Mouse (Mus musculus) embryonic facial prominence, embryonic 10.5 days (tissue): ENCODE data around the gene Antxr1. TPM values are rescaled to one million over a fixed set of nuclear protein-coding genes. Genes with fewer than 3 reads are reported as not detected.

Source experiments
- DNase-seq: peaks from one replicate; pipeline ENCODE4 v3.0.0-alpha.2; 2017; ENCODE audit warnings: low spot score
- H3K27ac ChIP-seq: fragments of 300-500 bp; sonication (generic); replicated peaks from 2 replicates; pipeline ENCODE4 v1.5.1; 2016; ENCODE audit warnings: mild to moderate bottlenecking
- H3K27me3 ChIP-seq: fragments of 300-500 bp; sonication (generic); replicated peaks from 2 replicates; pipeline ENCODE4 v1.6.1; 2016; ENCODE audit warnings: low read depth, mild to moderate bottlenecking; ENCODE audit not compliant: poor library complexity, severe bottlenecking
- H3K36me3 ChIP-seq: fragments of 300-500 bp; sonication (generic); replicated peaks from 2 replicates; pipeline ENCODE4 v1.6.1; 2016; ENCODE audit warnings: mild to moderate bottlenecking, moderate library complexity
- H3K4me1 ChIP-seq: fragments of 300-500 bp; sonication (generic); 2 replicates; pipeline ENCODE4 v1.6.1; 2016
- H3K4me3 ChIP-seq: fragments of 300-500 bp; sonication (generic); 2 replicates; pipeline ENCODE4 v1.5.1; 2016; ENCODE audit warnings: mild to moderate bottlenecking, moderate library complexity
- H3K9me3 ChIP-seq: fragments of 300-500 bp; sonication (generic); 2 replicates; pipeline ENCODE4 v1.6.1; 2016; ENCODE audit warnings: mild to moderate bottlenecking
- WGBS: fragments of 180-500 bp; shearing (Covaris S2); methylation state at CpG from one replicate; pipeline ENCODE4 v1.1.7; 2016; 5-methylcytosine and 5-hydroxymethylcytosine counted together
- polyA plus RNA-seq: library from polyadenylated mRNA; unstranded; fragments of >200 nt; fragmentation: Nextera tagmentation; extraction: Ambion mirVana; gene quantifications from 2 replicates; pipeline ENCODE4 v1.2.1, GENCODE M21; 2016

Gene Antxr1
- polyA plus RNA-seq, 1 experiment from 2014 or later: 6.2 TPM

DNA sequence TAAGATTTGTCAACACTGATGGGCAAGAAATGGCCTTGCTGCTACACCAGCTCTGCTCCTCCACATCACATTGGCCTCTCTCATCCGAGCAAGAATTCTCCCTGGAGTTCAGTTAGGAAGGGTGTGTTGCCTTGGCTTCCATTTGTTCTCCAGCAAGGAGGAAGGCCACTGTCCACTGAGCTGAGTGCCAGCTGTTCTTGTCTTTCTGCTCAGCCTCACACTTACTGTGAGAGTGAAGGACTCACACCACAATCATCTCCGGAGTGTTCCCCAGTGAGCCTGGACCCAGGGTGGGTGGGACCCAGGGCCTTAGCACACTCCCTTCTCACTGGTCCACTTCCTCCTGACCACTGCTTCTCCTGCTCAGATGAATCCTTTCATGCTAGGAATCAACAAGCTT is 8.7 kb downstream of the Antxr1 start:
- no peaks in the 10 kb centered on the region for H3K9me3 ChIP-seq
- H3K36me3 ChIP-seq: peaks cover 5% of the 10 kb centered on the region; the same call in 1 of the 2 replicates
- no peak overlapping the region for H3K4me3 ChIP-seq
- no peak overlapping the region for H3K27ac ChIP-seq
- no peak for DNase-seq
- peaks cover 6% of the 10 kb centered on the region for H3K4me1 ChIP-seq
- 83% methylated on average over 2 of the region's 2 CpGs for WGBS
- H3K27me3 ChIP-seq: no peaks in the 10 kb centered on the region

DNA sequence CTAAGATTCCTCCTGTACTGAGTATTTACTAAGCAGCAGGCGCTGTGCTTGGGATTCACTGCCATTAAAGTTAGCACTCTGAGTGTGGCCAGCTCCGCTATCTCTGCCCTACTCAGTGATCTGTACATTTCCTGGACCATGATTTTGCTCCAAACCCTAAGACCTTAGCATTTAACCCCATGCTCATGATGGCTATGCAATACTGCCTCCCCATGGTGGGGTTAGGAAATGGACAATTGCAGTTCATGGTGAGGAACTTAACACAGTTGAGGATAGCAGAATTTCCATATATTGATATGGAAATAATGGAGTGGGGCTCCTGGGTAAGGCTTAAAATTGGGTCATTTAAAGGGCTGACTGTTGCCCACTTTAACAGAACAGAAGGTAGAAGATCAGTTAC is 12.2 kb downstream of the Antxr1 start:
- 82% methylated on average over 2 of the region's 2 CpGs for WGBS
- H3K27ac ChIP-seq: no peak overlapping the region
- no peaks in the 10 kb centered on the region for H3K4me1 ChIP-seq
- peaks cover 5% of the 10 kb centered on the region; the same call in 1 of the 2 replicates for H3K36me3 ChIP-seq
- H3K27me3 ChIP-seq: no peaks in the 10 kb centered on the region
- no peaks in the 10 kb centered on the region for H3K9me3 ChIP-seq
- DNase-seq: no peak
- H3K4me3 ChIP-seq: no peak overlapping the region

DNA sequence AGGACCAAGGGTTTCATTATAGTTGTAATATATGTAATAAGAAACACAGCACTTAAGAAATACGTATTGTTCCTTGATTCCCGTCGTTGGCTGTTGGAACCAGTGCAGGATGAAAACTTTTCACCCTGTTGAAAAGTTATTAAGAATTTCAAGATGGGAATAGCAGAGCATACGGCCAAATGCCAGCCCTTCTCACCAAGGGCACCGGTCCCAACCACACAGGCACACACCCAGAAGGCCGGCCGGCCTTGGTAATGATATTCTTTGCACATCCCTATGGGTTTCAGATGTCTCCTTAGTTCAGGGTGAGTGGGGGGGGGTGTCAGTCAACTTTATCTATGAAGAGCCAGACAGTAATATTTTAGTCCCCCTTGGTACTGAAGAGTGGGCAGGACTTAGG is 17.0 kb downstream of the Antxr1 start:
- H3K27ac ChIP-seq: no peak overlapping the region
- no peaks in the 10 kb centered on the region for H3K4me1 ChIP-seq
- no peaks in the 10 kb centered on the region for H3K36me3 ChIP-seq
- WGBS: 93% methylated on average over 7 of the region's 7 CpGs
- no peaks in the 10 kb centered on the region for H3K27me3 ChIP-seq
- H3K9me3 ChIP-seq: no peaks in the 10 kb centered on the region
- no peak for DNase-seq
- no peak overlapping the region for H3K4me3 ChIP-seq

DNA sequence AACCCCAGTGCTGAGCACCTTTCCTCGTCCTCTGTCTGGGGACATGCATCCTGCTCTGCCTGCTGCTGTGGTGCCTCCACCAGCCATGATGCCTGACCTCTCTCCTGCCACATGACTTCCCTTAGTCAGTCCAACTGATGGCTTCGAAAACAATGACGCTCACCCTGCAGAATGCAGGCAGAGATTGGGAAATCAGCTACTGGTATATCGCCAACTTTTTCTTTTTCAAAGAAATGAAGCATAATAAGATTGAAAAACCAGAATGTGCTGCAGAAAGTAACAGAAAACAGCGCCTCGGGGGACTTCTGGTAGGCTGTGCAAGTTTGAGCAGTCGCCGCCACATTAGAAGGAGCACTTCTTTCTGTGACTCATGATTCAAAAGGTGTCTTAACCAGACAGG is 18.7 kb downstream of the Antxr1 start:
- no peak for DNase-seq
- no peaks in the 10 kb centered on the region for H3K27me3 ChIP-seq
- peaks cover 3% of the 10 kb centered on the region for H3K36me3 ChIP-seq
- H3K9me3 ChIP-seq: no peaks in the 10 kb centered on the region
- H3K4me1 ChIP-seq: no peaks in the 10 kb centered on the region
- no peak overlapping the region for H3K27ac ChIP-seq
- 86% methylated on average over 8 of the region's 8 CpGs for WGBS
- H3K4me3 ChIP-seq: no peak overlapping the region

DNA sequence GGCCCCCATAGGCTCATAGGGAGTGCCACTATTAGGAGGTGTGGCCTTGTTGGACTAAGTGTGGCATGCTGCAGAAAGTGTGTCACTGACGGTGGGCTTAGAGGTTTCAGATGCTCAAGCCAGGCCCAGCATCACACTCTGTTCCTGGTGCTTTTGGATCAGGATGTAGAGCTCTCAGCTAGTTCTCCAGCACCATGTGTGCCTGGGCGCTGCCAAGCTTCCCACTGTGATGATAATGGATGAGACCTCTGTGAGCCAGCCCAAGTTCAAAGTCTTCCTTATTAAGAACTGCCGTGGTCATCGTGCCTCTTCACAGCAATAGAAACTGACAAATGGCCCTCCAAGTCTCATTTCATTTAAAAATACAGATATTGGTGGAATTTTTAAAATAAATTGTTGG is 22.9 kb downstream of the Antxr1 start:
- Histone ChIP-seq H3K4me3 (no peak overlapping the region), H3K27ac (no peak overlapping the region), H3K9me3 (no peaks in the 10 kb centered on the region), H3K4me1 (no peaks in the 10 kb centered on the region), H3K36me3 (peaks cover 45% of the 10 kb centered on the region), H3K27me3 (no peaks in the 10 kb centered on the region)
- WGBS: 88% methylated on average over 4 of the region's 4 CpGs
- DNase-seq: no peak

DNA sequence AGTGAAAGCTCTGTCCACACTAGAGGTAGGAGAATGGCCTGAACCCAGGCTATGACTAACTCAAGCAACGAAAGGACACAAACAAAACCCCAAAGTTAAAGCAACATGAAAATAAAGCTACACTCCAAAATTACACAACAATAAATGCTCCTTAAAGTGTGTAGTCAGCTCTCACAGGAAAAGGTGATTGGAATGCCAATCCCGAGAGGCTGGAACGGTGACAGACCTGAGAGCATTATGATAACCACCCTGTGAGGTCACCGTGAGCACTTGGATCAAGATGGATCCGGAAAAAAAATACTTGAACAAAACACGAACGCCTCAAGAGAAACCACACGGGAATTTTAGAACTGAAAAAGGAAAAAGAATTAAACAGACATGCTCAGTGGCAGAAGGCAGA is 31.1 kb downstream of the Antxr1 start:
- no peak for DNase-seq
- H3K9me3 ChIP-seq: no peaks in the 10 kb centered on the region
- H3K4me3 ChIP-seq: no peak overlapping the region
- H3K4me1 ChIP-seq: peaks cover 26% of the 10 kb centered on the region
- no peaks in the 10 kb centered on the region for H3K27me3 ChIP-seq
- H3K27ac ChIP-seq: no peak overlapping the region
- 89% methylated on average over 8 of the region's 8 CpGs for WGBS
- H3K36me3 ChIP-seq: peaks cover 51% of the 10 kb centered on the region

DNA sequence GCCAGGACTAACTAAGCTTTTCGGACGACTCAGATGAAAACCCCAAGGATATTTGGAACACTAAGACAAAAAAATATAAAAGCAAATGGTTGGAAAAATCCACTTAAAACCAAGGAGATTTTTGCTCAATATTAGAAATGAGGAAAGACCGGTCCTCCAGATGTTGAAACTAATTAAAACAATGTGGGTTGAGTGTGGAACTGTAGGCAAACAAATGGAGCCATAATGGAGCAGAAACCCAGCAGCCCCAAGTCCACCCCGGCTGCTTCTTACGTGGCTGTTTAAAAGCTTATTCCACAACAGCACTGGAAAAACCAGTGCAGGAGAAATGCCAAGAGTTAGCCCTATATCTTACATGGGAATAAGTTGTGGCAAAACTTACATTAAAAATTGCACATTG is 32.9 kb downstream of the Antxr1 start:
- no peaks in the 10 kb centered on the region for H3K27me3 ChIP-seq
- no peak for DNase-seq
- WGBS: 68% methylated on average over 5 of the region's 5 CpGs
- H3K27ac ChIP-seq: no peak overlapping the region
- H3K4me3 ChIP-seq: no peak overlapping the region
- peaks cover 26% of the 10 kb centered on the region for H3K4me1 ChIP-seq
- H3K9me3 ChIP-seq: no peaks in the 10 kb centered on the region
- peaks cover 34% of the 10 kb centered on the region for H3K36me3 ChIP-seq

DNA sequence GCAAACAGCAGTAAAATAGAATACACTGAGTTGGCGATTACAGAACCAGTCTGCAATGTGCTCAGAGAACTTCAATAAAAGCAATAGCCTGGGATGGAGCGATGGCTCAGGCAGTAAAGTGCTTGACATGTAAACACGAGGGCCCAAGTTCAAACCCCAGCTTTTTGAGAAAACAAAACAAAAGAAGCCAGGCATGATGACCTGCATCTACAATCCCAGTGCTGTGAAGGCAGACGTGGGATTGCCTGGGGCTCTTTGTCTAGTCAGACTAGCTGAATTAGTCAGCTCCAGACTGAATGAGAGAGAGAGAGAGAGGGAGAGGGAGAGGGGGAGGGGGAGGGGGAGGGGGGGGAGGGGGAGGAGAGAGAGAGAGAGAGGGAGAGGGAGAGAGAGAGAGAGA is 33.6 kb downstream of the Antxr1 start:
- H3K36me3 ChIP-seq: peaks cover 27% of the 10 kb centered on the region
- no peaks in the 10 kb centered on the region for H3K9me3 ChIP-seq
- no peaks in the 10 kb centered on the region for H3K27me3 ChIP-seq
- DNase-seq: peak; percentile 16
- H3K4me1 ChIP-seq: peaks cover 26% of the 10 kb centered on the region
- H3K27ac ChIP-seq: no peak overlapping the region
- no peak overlapping the region for H3K4me3 ChIP-seq
- 52% methylated on average over 4 of the region's 4 CpGs for WGBS

DNA sequence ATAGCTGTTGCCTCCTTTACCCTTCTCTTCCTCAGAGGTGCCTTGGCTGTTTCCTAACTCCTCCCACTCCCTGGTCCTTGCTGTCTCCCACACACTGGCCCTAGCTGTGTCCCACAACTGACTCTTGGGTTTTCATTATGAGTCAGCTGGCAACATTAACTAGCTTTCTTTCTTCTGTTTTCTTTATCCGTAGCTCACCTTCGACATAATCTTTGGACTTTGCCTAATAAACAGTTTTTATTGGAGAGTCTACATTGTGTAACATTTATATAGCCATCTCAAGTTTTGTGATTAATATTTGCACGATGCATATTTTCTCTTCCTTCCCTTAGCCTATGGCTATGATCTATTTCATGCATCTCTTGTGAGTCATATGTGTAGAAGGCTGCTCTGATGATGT is 40.7 kb downstream of the Antxr1 start:
- no peaks in the 10 kb centered on the region for H3K9me3 ChIP-seq
- DNase-seq: no peak
- no peaks in the 10 kb centered on the region for H3K27me3 ChIP-seq
- no peak overlapping the region for H3K27ac ChIP-seq
- H3K4me3 ChIP-seq: no peak overlapping the region
- no peaks in the 10 kb centered on the region for H3K4me1 ChIP-seq
- peaks cover 9% of the 10 kb centered on the region for H3K36me3 ChIP-seq
- 92% methylated on average over 3 of the region's 3 CpGs for WGBS

DNA sequence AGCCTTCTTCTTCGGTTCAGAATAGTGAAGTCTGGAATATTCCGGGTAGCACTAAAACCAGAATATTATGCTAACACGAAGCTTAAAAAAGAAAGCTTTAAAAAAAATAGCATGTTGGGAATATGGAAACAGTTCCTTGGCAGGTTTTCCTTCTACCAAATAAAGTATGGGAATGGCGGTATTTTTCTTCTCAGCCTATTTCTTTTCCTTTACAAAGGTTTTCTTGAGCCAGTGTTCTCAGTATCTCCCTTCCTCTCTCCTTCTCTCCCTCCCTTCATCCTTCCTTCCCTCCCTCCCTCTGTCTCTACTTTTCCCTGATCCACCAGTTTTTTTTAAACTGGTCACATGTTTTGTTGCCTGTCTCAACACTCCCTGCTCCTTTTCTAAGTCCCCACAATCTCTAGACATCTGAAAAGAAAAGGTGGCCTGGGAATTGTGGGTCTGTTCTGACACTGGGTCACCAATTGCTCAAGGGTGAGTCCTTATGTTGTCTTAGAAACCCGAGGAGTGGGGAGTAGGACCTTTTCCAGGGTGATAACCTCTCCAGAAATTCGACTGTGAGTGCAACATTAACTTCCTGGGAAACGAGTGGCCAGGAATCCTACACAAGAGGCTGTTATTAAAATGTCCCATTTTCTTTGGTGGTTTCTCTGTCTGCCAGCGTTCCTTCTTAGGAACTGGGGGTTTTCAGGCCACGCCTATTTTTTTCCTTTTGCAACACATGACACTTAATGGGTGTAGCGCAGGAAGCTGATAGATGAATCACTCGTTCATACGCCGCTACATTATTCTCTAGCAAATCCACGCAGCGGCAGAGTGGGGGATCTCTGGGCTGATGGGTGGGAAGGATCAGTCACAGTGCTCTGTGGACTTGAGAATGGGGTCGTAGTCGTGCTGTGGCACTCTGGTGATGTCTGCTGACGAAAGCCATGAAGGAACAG is 42.4 kb downstream of the Antxr1 start:
- 84% methylated on average over 18 of the region's 18 CpGs for WGBS
- no peaks in the 10 kb centered on the region for H3K4me1 ChIP-seq
- no peak overlapping the region for H3K4me3 ChIP-seq
- no peak for DNase-seq
- peaks cover 15% of the 10 kb centered on the region for H3K36me3 ChIP-seq
- H3K9me3 ChIP-seq: no peaks in the 10 kb centered on the region
- no peak overlapping the region for H3K27ac ChIP-seq
- no peaks in the 10 kb centered on the region for H3K27me3 ChIP-seq

DNA sequence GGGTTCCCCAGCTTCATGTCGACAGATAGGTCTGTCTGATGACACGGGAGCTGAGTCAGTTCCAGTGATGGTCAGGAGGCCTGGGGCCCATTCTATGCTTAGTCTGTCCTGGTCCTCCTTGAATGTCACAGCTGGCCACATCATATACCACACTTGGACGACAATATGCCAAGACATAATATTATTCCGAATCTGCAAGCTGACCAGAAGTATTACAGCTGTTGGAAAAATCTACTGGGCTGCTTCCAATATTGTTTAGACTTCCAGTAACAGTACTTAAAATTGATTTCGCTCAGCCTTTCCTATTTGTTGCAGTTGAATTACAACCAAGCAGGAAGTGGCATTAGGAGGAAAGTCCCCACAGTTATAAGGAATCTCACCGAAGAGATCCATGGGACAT is 48.4 kb downstream of the Antxr1 start:
- H3K36me3 ChIP-seq: peaks cover 55% of the 10 kb centered on the region
- no peak overlapping the region for H3K27ac ChIP-seq
- H3K9me3 ChIP-seq: no peaks in the 10 kb centered on the region
- no peak for DNase-seq
- no peak overlapping the region for H3K4me3 ChIP-seq
- 88% methylated on average over 6 of the region's 6 CpGs for WGBS
- no peaks in the 10 kb centered on the region for H3K27me3 ChIP-seq
- H3K4me1 ChIP-seq: peaks cover 6% of the 10 kb centered on the region

DNA sequence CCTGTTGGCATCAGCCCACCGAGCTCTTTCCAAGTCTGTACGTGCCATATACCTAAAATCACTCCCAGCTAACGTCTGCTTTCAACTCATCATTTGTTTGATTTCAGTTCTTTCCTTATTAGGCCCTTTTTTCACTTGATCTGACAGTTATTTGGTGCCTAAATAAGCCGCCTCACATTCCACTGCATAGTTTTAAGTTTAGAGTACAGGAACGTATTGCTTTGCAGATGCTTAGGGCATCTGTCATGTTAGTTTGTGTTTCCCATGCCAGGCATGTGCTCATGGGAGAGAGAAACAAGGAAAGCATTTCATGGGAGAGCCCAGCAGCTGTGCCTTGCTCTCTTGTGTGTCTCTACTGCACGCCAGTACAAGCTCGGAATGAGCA is 50.3 kb downstream of the Antxr1 start:
- Histone ChIP-seq H3K36me3 (peaks cover 64% of the 10 kb centered on the region), H3K9me3 (no peaks in the 10 kb centered on the region), H3K4me1 (peaks cover 6% of the 10 kb centered on the region), H3K27me3 (no peaks in the 10 kb centered on the region), H3K4me3 (no peak overlapping the region), H3K27ac (no peak overlapping the region)
- no peak for DNase-seq
- 93% methylated on average over 7 of the region's 7 CpGs for WGBS

DNA sequence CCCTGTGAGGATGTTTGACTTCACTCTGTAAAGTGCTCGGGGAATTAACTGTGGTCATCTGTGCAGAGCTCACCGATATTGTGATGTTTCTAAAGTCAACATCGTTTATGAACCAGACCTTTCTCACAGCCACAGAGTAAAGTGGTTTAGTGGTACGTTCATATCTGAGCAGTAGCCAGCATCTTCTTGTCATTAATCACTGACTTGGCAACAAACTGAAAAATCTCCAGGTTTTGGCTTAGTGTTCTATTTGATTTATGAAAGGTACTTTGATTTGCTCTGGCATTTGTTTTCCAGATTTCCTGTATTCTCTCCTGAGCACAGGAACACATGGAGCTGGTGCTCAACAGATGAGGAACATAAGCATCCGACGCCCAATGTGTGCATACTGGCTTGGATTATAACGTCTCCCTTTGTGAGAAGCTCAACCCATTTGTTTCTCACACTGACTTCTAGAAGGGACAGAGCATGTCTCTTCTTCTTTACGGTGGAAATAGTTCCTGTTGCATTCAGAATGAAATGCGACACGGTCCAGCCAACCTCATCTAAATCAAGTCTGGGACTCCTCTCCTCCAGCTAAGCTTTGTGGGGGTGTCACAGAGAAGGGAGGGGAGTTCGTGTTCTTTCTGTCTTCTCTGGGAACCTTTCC is 50.8 kb downstream of the Antxr1 start:
- Histone ChIP-seq H3K27ac (no peak overlapping the region), H3K4me1 (peaks cover 6% of the 10 kb centered on the region), H3K9me3 (no peaks in the 10 kb centered on the region), H3K36me3 (peaks cover 64% of the 10 kb centered on the region), H3K27me3 (no peaks in the 10 kb centered on the region), H3K4me3 (no peak overlapping the region)
- no peak for DNase-seq
- 91% methylated on average over 11 of the region's 11 CpGs for WGBS
